Mouse (Mus musculus) heart, postnatal 0 days (tissue): ENCODE results near the gene Pon3.

Experiments
- CTCF ChIP-seq: IDR thresholded peaks from 2 replicates; pipeline ENCODE4 v1.5.1; 2016; ENCODE audit warnings: antibody characterized with exemption, control low read depth, low read depth
- EP300 ChIP-seq: IDR thresholded peaks from 2 replicates; pipeline ENCODE4 v1.6.1; 2016; ENCODE audit warnings: antibody characterized with exemption, low read depth

DNA sequence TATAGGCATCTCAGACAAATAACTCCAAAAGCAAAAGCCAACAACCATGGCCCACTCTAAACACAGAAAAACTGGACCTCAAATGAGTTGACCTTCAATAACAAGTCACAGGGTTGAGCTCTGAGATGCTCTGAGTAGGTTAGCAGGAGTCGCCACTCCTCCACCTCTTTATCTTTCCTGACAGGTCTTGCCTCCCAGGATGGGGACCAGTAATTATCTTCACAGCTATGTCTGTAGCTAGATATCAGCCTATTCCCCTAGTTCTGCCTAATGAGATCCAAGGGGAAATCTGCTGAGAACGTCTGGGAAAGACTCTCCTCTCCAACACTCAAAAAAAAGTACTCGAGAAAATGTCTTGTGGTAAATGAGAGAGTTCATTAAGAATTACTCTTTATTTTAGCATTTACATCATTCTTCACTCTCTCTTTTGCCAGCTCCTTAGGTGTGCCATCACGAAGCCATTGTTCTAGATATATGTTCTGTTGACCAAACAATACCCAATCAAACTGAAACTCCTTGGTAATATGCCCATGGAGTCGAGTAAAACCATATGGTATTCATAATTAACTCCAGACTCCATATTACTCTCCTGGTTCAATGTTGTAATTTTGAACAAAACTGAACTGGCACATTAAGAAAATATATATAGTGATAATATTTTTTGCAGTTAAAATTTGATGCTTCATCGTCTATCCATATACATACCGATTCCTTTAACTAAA, 69.7 kb downstream of the Pon3 start:
- no peak for TF ChIP-seq CTCF
- TF ChIP-seq EP300: no peak
